Comparison of ENCODE assay signal across 8 mouse cellular contexts in the genomic region with DNA sequence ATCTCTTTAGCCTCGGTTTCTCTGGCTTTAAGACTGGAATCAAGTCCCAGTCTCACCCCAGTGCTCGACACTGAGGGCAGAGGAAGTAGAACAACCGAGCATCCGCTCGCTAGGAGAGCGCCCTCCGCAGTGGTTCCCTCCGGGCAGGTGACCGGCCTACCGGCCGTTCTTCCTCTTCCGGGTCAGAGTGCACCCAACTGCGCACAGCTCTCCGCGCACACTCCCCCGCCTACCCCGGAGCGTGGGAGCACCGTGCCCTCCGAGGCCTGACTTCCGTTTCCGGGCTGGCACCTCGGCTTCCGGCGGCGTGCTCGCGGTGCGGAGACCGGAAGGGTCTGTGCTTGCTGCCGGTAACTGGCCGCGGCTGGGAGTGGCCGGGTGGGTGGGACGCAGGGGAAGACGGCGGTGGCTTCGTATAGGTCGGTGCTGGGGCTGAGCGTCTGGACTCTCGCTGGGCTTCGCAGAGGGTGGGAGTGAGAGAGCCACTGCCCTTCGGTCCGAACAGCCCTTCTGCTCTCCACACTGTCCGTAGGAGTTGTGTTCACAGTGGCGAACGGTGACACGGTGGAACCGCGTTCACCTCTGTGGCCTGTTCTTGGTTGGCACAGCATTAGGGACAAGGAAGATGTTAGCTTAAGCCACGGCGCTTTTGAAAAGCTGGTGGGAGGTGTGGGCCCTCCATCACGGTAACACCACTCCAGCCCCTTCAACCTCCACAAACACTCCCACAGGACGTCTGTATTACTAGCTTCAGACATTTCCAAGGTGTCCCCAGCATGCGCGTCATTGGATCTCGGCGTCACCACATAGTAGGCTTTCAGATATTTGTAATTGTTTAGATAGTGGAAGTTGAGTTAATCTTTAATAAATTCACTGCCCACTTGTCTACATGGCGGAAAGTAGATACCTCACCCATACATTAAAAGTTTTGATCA. TPM values are rescaled to one million over a fixed set of nuclear protein-coding genes. Genes with fewer than 3 reads are reported as not detected.
DNase-seq lines count a peak whose midpoint lies in the region; ATAC-seq and TF ChIP-seq lines count a peak whose summit lies in the region.

A gene (plus strand): TSS at position 185 of the 935 bp plus-strand sequence.

- peak within 1 kb of the TSS; percentile 72 for H3K9ac ChIP-seq in forebrain, embryonic 15.5 days (replicated peaks)

- TF ChIP-seq CTCF in lung, adult 2 months (IDR thresholded peaks at IDR 0.05; ENCODE audit: insufficient read depth, low read length): no peak

- no peaks in the 10 kb centered on the region for H3K27me3 ChIP-seq in forebrain, embryonic 15.5 days

- H3K4me2 ChIP-seq in forebrain, embryonic 15.5 days (replicated peaks): peak within 1 kb of the TSS; percentile 95

- TF ChIP-seq POLR2A in lung, adult 2 months (IDR thresholded peaks at IDR 0.05; ENCODE audit: borderline replicate concordance, extremely low read depth, low read depth, low read length): peak; percentile 96

- H3K4me3 ChIP-seq in forebrain, embryonic 15.5 days: peak within 1 kb of the TSS; percentile 81
- H3K4me3 ChIP-seq in lung, adult 2 months (replicated peaks; ENCODE audit: extremely low read depth, low read depth, low read length): peak within 1 kb of the TSS; percentile 93

- H3K36me3 ChIP-seq in forebrain, embryonic 15.5 days: peaks cover 21% of the 10 kb centered on the region

- under 1% methylated on average over 59 of the region's 59 CpGs for WGBS in forebrain, embryonic 15.5 days
- WGBS in lung, adult 2 months: under 1% methylated on average over 59 of the region's 59 CpGs

- intact Hi-C loops in heart, postnatal 25 days (cut with DNase I): loop anchor here (2.0 to 5.0 kb wide), 4 partner anchors 26 to 261 kb away; a partner anchor contains a TSS

- peak; percentile 99 for ATAC-seq in forebrain, embryonic 15.5 days (replicated peaks)
- ATAC-seq in neutrophil, adult 5-6 weeks (ENCODE audit: extremely low read depth, insufficient number of reproducible peaks, low FRiP score, poor library complexity, severe bottlenecking): peak; percentile 97

- peaks cover 26% of the 10 kb centered on the region for H3K4me1 ChIP-seq in forebrain, embryonic 15.5 days
- peaks cover 6% of the 10 kb centered on the region; the same call in 1 of the 2 replicates for H3K4me1 ChIP-seq in lung, adult 2 months (ENCODE audit: control insufficient read depth, insufficient read depth, low read length)

- no peaks in the 10 kb centered on the region for H3K9me3 ChIP-seq in forebrain, embryonic 15.5 days

- peak within 1 kb of the TSS; percentile 88 for H3K27ac ChIP-seq in forebrain, embryonic 15.5 days (replicated peaks)

- peak; percentile 99 for DNase-seq in ES-CJ7 (ENCODE audit: low read depth, low spot score)
- DNase-seq in cerebellum, adult 11 months: peak; percentile 96
- DNase-seq in heart, postnatal 25 days (ENCODE audit: low spot score): peak; percentile 92
- DNase-seq in layer of hippocampus, adult 18-20 months (ENCODE audit: low spot score in 2 of 2): peak; percentile 96 to 98
- peak; percentile 95 for DNase-seq in lung, adult 2 months
- peak; percentile 94 to 95 for DNase-seq in thymus, adult 18-20 months

RNA-seq across cellular contexts. Expression of the gene that starts here (rescaled TPM):
- 55.5 and 60.7 TPM in 2 replicates for polyA plus RNA-seq in forebrain, embryonic 15.5 days (2015; fragmentation: Nextera tagmentation; extraction: Ambion mirVana)
- 10 to 100 TPM; 16.5 to 16.8 TPM for total RNA-seq in heart, postnatal 25 days (2021)
- total RNA-seq in layer of hippocampus, adult 18-20 months (2021): 10 to 100 TPM; 30.0 to 30.3 TPM
- polyA plus RNA-seq in lung, adult 2 months (2012; rRNA removed): 3.5 and 5.8 TPM in 2 replicates
- 55.4 and 65.8 TPM in 2 replicates for total RNA-seq in neutrophil, adult 5-6 weeks (2017)

Comparison
In these comparisons a context has a peak if more than half of its experiments do, and no peak if none do; other contexts are left out.
1. Peak in every context shown above with its lines: DNase-seq, ATAC-seq, H3K4me3 ChIP-seq and H3K27ac ChIP-seq.